Mouse (Mus musculus) hindbrain, postnatal 0 days (tissue): ENCODE results near the gene Mgp. TPM values are rescaled to one million over a fixed set of nuclear protein-coding genes. Genes with fewer than 3 reads are reported as not detected.
A peak's percentile ranks its signal among the peaks of the same experiment; 100 is the strongest.
"Not testable (repeated sequence)": the region's sequence is repeated elsewhere in the genome, so short reads cannot be mapped to it uniquely, and the experiment has no call there.

Experiments used
- ATAC-seq: fragments of 200-750 bp; cut with Nextera tagmentation; 2 replicates; pipeline ENCODE4 v1.8.0; 2017; ENCODE audit warnings: mild to moderate bottlenecking, moderate TSS enrichment, moderate library complexity
- DNase-seq: peaks from one replicate; pipeline ENCODE4 v3.0.0-alpha.2; 2015; ENCODE audit warnings: low spot score
- H3K27ac ChIP-seq: fragments of 300-500 bp; sonication (generic); 2 replicates; pipeline ENCODE4 v1.5.1; 2014; ENCODE audit warnings: mild to moderate bottlenecking
- H3K27me3 ChIP-seq: fragments of 300-500 bp; sonication (generic); 2 replicates; pipeline ENCODE4 v1.6.1; 2014; ENCODE audit warnings: low read length, mixed read lengths; ENCODE audit not compliant: insufficient read depth
- H3K36me3 ChIP-seq: fragments of 300-500 bp; sonication (generic); 2 replicates; pipeline ENCODE4 v1.6.1; 2014; ENCODE audit warnings: low read length, mixed read lengths; ENCODE audit not compliant: insufficient read depth
- H3K4me1 ChIP-seq: fragments of 300-500 bp; sonication (generic); 2 replicates; pipeline ENCODE4 v1.6.1; 2014; ENCODE audit warnings: antibody characterized with exemption, low read length, mixed read lengths; ENCODE audit not compliant: insufficient read depth
- H3K4me2 ChIP-seq: fragments of 300-500 bp; sonication (generic); 2 replicates; pipeline ENCODE4 v1.6.1; 2014; ENCODE audit warnings: low read depth, mild to moderate bottlenecking, low read length, moderate library complexity, mixed read lengths
- H3K4me3 ChIP-seq: fragments of 300-500 bp; sonication (generic); 2 replicates; pipeline ENCODE4 v1.5.1; 2014; ENCODE audit warnings: low read length
- H3K9ac ChIP-seq: fragments of 300-500 bp; sonication (generic); replicated peaks from 2 replicates; pipeline ENCODE4 v1.6.1; 2014; ENCODE audit warnings: mild to moderate bottlenecking, low read length, moderate library complexity, mixed read lengths
- H3K9me3 ChIP-seq: fragments of 300-500 bp; sonication (generic); 2 replicates; pipeline ENCODE4 v1.6.1; 2016; ENCODE audit warnings: low read length, mixed read lengths
- CTCF ChIP-seq: IDR thresholded peaks from 2 replicates; pipeline ENCODE4 v1.5.1; 2016; ENCODE audit warnings: antibody characterized with exemption, control low read depth, low read depth
- WGBS: fragments of 180-500 bp; shearing (Covaris S2); extraction: QIAGEN DNeasy Blood & Tissue Kit; methylation state at CpG from one replicate; pipeline ENCODE4 v1.1.7; 2014; 5-methylcytosine and 5-hydroxymethylcytosine counted together
- polyA plus RNA-seq: library from polyadenylated mRNA; unstranded; fragments of >200 nt; fragmentation: Nextera tagmentation; extraction: Ambion mirVana; gene quantifications from 2 replicates; pipeline ENCODE4 v1.2.1, GENCODE M21; 2015
- total RNA-seq: library from RNA; depleted of rRNA; stranded (reverse); fragments of >200 nt; gene quantifications from 2 replicates; pipeline ENCODE4 v1.2.3, GENCODE M21; 2014

Gene Mgp
- total and polyA plus RNA-seq, 2 experiments from 2014 or later, result 34.6 to 81.8 TPM

DNA sequence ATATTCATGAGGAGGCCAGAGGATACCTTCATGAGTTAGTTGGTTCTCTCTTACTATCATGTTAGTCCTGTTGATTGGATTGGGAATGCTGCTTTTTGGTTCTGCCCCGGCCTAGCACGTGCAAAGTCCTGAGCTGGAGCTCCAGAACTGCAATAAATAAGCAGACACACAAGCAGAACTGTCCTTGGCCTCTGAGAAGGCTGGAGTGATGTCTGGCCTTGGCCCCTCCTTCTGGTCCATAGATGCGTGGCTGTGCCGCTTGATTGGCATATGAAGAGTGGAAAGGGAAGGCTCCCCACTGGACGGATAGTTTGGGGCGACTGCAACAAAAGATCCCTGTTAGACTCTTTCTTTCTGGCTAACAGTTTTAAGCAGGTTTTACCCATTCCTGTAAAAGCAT lies 13.4 kb upstream of the Mgp start:
- H3K36me3 ChIP-seq, result no peaks in the 10 kb centered on the region

GRCm38 (mm10) chr6:136887854-136888253 lies 12.2 kb upstream of the Mgp start:
- no peaks in the 10 kb centered on the region for H3K9me3 ChIP-seq
- peak; percentile 3 for DNase-seq
- 66% methylated on average over 9 of the region's 9 CpGs for WGBS
- no peaks in the 10 kb centered on the region for H3K36me3 ChIP-seq
- H3K27me3 ChIP-seq, result no peaks in the 10 kb centered on the region
- TF ChIP-seq CTCF, result no peak
- no peak overlapping the region for H3K4me2 ChIP-seq
- no peak overlapping the region for H3K4me3 ChIP-seq
- no peak overlapping the region for H3K27ac ChIP-seq
- no peaks in the 10 kb centered on the region for H3K4me1 ChIP-seq
- ATAC-seq, result no peak
- H3K9ac ChIP-seq, result no peak overlapping the region

More for the DNA sequence above, 13.4 kb upstream of the Mgp start:
- no peak overlapping the region for H3K9ac ChIP-seq
- no peak overlapping the region for H3K27ac ChIP-seq
- no peaks in the 10 kb centered on the region for H3K9me3 ChIP-seq
- 87% methylated on average over 6 of the region's 6 CpGs for WGBS
- no peak overlapping the region for H3K4me3 ChIP-seq
- ATAC-seq (no peak), DNase-seq (no peak)
- H3K4me2 ChIP-seq, result no peak overlapping the region
- H3K4me1 ChIP-seq, result no peaks in the 10 kb centered on the region
- no peaks in the 10 kb centered on the region for H3K27me3 ChIP-seq
- no peak for TF ChIP-seq CTCF

GRCm38 (mm10) chr6:136884766-136885165 lies 9.1 kb upstream of the Mgp start:
- not testable (repeated sequence) for H3K4me3 ChIP-seq, H3K4me2 ChIP-seq, H3K9me3 ChIP-seq, H3K4me1 ChIP-seq, H3K9ac ChIP-seq, ATAC-seq, H3K27me3 ChIP-seq, H3K36me3 ChIP-seq, H3K27ac ChIP-seq, DNase-seq
- 63% methylated on average over 1 of the region's 1 CpGs for WGBS

GRCm38 (mm10) chr6:136883961-136884360 lies 8.3 kb upstream of the Mgp start:
- DNase-seq (no peak), ATAC-seq (no peak)
- Histone ChIP-seq H3K4me2 (no peak overlapping the region), H3K4me1 (no peaks in the 10 kb centered on the region), H3K27ac (no peak overlapping the region), H3K36me3 (no peaks in the 10 kb centered on the region), H3K4me3 (no peak overlapping the region), H3K9me3 (no peaks in the 10 kb centered on the region), H3K9ac (no peak overlapping the region), H3K27me3 (no peaks in the 10 kb centered on the region)
- 91% methylated on average over 6 of the region's 6 CpGs for WGBS
- TF ChIP-seq CTCF, result no peak

- Histone ChIP-seq H3K4me3 (no peak overlapping the region), H3K27me3 (no peaks in the 10 kb centered on the region), H3K36me3 (no peaks in the 10 kb centered on the region), H3K9me3 (no peaks in the 10 kb centered on the region), H3K4me1 (no peaks in the 10 kb centered on the region), H3K9ac (no peak overlapping the region), H3K27ac (no peak overlapping the region), H3K4me2 (no peak overlapping the region)
- TF ChIP-seq CTCF, result no peak
- 82% methylated on average over 3 of the region's 3 CpGs for WGBS
- ATAC-seq (no peak), DNase-seq (no peak)
Measured at GRCm38 (mm10) chr6:136883431-136883915, 7.8 kb upstream of the Mgp start.

DNA sequence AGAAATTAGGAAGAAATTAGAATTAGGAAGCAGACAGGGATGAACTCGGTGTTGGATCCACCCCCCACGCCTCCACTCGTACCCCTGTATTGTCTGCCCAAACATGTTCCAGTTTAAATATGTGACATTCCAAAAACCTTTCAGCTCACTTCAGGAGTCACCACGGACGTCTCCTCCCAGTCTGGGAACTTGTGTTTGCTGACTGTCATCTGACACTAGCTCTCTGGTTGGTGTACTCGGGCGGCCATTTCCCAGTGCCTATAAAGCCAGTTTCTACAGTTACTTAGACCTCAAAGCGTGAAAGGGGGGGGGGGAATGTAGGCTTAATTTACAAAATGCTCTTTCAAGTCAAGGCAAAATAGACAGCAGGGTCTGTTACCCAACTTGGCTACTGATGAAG lies 6.1 kb upstream of the Mgp start:
- no peak for TF ChIP-seq CTCF
- ATAC-seq (no peak), DNase-seq (no peak)
- WGBS, result 77% methylated on average over 8 of the region's 8 CpGs
- H3K9ac ChIP-seq, result no peak overlapping the region
- no peaks in the 10 kb centered on the region for H3K9me3 ChIP-seq
- no peaks in the 10 kb centered on the region for H3K27me3 ChIP-seq
- no peaks in the 10 kb centered on the region for H3K4me1 ChIP-seq
- H3K27ac ChIP-seq, result no peak overlapping the region
- H3K36me3 ChIP-seq, result no peaks in the 10 kb centered on the region
- no peak overlapping the region for H3K4me3 ChIP-seq
- H3K4me2 ChIP-seq, result no peak overlapping the region

DNA sequence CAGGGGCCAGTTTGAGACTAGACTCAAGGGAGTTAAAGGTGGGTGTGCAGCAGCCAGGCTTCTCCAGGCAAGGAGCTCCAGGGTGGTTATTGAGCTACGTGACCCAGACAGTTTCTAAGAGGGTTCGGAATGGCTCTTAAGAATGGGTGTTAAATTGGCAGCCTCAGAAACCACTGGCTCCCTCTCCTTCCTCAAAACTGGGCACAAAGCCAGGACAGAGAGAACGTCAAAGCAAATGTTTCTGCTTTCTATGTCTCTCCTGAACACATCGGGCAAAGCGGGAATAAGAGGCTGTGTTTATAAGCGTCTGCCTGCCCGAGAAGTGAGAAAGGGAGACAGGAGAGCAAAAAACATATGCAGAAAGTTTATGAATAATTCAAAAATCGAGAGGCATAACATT lies 1.0 kb downstream of the Mgp start:
- Histone ChIP-seq H3K27me3 (no peaks in the 10 kb centered on the region), H3K4me1 (no peaks in the 10 kb centered on the region), H3K36me3 (no peaks in the 10 kb centered on the region), H3K4me2 (0 out of 2 replicates have a peak overlapping the region, but pooled peaks have one; percentile 5), H3K9me3 (no peaks in the 10 kb centered on the region), H3K9ac (no peak overlapping the region), H3K4me3 (no peak overlapping the region), H3K27ac (no peak overlapping the region)
- TF ChIP-seq CTCF, result no peak
- 29% methylated on average over 8 of the region's 8 CpGs for WGBS
- DNase-seq (peak; percentile 42), ATAC-seq (no peak)
